Mouse (Mus musculus) small intestine, adult 2 months (tissue): ENCODE measurements around the gene Prss16.

Experiments
- CTCF ChIP-seq: fragments of 200-500 bp; IDR thresholded peaks from 2 replicates; pipeline ENCODE4 v1.5.1; 2012; ENCODE audit warnings: low read depth, mild to moderate bottlenecking, control low read depth, inconsistent platforms, low read length, moderate library complexity, mixed read lengths; ENCODE audit not compliant: insufficient replicate concordance, insufficient read length; ENCODE audit errors: extremely low read depth
- POLR2A ChIP-seq: fragments of 200-500 bp; IDR thresholded peaks from 2 replicates; pipeline ENCODE4 v1.6.1; 2012; ENCODE audit warnings: low read depth, mild to moderate bottlenecking, control low read depth, inconsistent platforms, low read length, moderate library complexity

- no peak for TF ChIP-seq CTCF
- no peak for TF ChIP-seq POLR2A
Measured at GRCm38 (mm10) chr13:21995331-21995914, 14.1 kb downstream of the Prss16 start.
